ENCODE assay signal across 16 mouse cellular contexts in the genomic region with DNA sequence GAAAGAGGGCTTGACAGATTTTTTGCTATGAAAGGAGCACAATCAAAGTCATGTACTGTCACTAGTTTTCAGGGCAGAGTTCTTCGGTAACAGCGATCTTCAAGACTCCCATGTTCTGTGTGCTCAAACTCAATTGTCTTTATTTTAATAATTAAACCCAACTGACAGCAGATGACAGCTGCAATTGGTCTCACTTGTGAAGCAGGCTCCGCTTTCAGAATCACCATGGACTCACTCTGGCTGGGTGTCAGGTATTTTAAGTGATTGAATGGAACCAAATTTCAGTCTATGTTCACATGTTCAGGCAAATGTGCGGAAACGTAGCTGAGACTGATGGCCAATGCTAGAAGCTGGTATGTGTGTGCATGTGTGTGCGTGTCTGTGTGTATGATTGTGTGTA.
"Had no signal": no experiment of that assay in that cellular context is flagged by ENCODE, and none has a peak within 500 bp of the region (broad histone marks: within the 10 kb centered on the region; RNA-seq: fewer than 3 reads in every experiment).

No protein-coding gene starts in this region.

- H3K4me3 ChIP-seq: limb, embryonic 15.5 days; liver, embryonic 12.5 days; lung, embryonic 15.5 days; megakaryocyte, embryonic 14.5 days; midbrain, embryonic 13.5 days; neural tube, embryonic 13.5 days had no signal

- ATAC-seq: liver, embryonic 12.5 days; midbrain, embryonic 13.5 days had no signal

- H3K36me3 ChIP-seq: limb, embryonic 15.5 days; liver, embryonic 12.5 days; lung, embryonic 15.5 days; midbrain, embryonic 13.5 days; neural tube, embryonic 13.5 days had no signal

- H3K27me3 ChIP-seq: liver, embryonic 12.5 days; lung, embryonic 15.5 days; megakaryocyte, embryonic 14.5 days; midbrain, embryonic 13.5 days; neural tube, embryonic 13.5 days had no signal

- H3K4me1 ChIP-seq: limb, embryonic 15.5 days; liver, embryonic 12.5 days; megakaryocyte, embryonic 14.5 days had no signal

- DNase-seq: kidney, postnatal 36 days; layer of hippocampus, adult 9-11 months; layer of hippocampus, postnatal 36 days; lung, postnatal 14 days; right cerebral cortex, adult 18-20 months; right cerebral cortex, postnatal 25 days; thymus, postnatal 4 days had no signal

- H3K9ac ChIP-seq: limb, embryonic 15.5 days; liver, embryonic 12.5 days; lung, embryonic 15.5 days; midbrain, embryonic 13.5 days; neural tube, embryonic 13.5 days had no signal

- H3K27ac ChIP-seq: kidney, postnatal 0 days; limb, embryonic 15.5 days; liver, embryonic 12.5 days; lung, embryonic 15.5 days; macrophage; midbrain, embryonic 13.5 days; neural tube, embryonic 13.5 days; stomach, postnatal 0 days had no signal

- H3K9me3 ChIP-seq: limb, embryonic 15.5 days; liver, embryonic 12.5 days; lung, embryonic 15.5 days; midbrain, embryonic 13.5 days; neural tube, embryonic 13.5 days had no signal

- H3K4me2 ChIP-seq: limb, embryonic 15.5 days; liver, embryonic 12.5 days; lung, embryonic 15.5 days; midbrain, embryonic 13.5 days; neural tube, embryonic 13.5 days had no signal
